Mouse (Mus musculus) liver, adult 10 weeks (tissue): ENCODE data around the gene Gm4450. TPM values are rescaled to one million over a fixed set of nuclear protein-coding genes. Genes with fewer than 3 reads are reported as not detected.

Experiments
- polyA plus RNA-seq: library from polyadenylated mRNA; stranded (reverse); fragments of 350-450 nt; fragmentation: Illumina TruSeq; extraction: RNeasy Lipid Tissue Mini Kit (QIAGEN cat#74804); gene quantifications from one replicate; pipeline ENCODE4 v1.2.3, GENCODE M21; 2014; ENCODE audit warnings: low read depth, low replicate concordance

The Gm4450 gene
- not detected for polyA plus RNA-seq

GRCm38 (mm10) chr3:98457026-98457425 lies at the start of gene Gm4450:
Gm4450 (minus strand) TSS chr3:98457126.

Other genes with a start within 250 kb of the Gm4450 start
- gene Reg4, start 235.0 kb downstream of the Gm4450 start, polyA plus RNA-seq: not detected
- gene Hmgcs2, start 176.7 kb downstream of the Gm4450 start, polyA plus RNA-seq: 809 TPM
- gene Phgdh, start 117.1 kb downstream of the Gm4450 start, polyA plus RNA-seq: not detected
- gene Zfp697, start 74.7 kb downstream of the Gm4450 start, polyA plus RNA-seq: 1.0 TPM
- not detected for gene Hsd3b4, start 53.4 kb upstream of the Gm4450 start, polyA plus RNA-seq
- not detected for gene Gm10681, start 131.7 kb upstream of the Gm4450 start, polyA plus RNA-seq
- 5.2 TPM for gene Hsd3b5, start 173.1 kb upstream of the Gm4450 start, polyA plus RNA-seq